Mouse (Mus musculus): ENCODE measurements around the gene Olfr1280. TPM values are rescaled to one million over a fixed set of nuclear protein-coding genes. Genes with fewer than 3 reads are reported as not detected.
"Not testable (repeated sequence)": the region's sequence is repeated elsewhere in the genome, so short reads cannot be mapped to it uniquely, and the experiment has no call there.

Gene Olfr1280
- not detected in 2 replicates for polyA plus RNA-seq (2015; fragmentation: Nextera tagmentation; extraction: Ambion mirVana)

GRCm38 (mm10) chr2:111313717-111314116, at the start of gene Olfr1280:
Gene Olfr1280, plus strand, starts transcription at chr2:111314017.
- no peak for ATAC-seq (ENCODE audit: insufficient read depth, low FRiP score, low read depth)
- Histone ChIP-seq H3K4me1 (no peaks in the 10 kb centered on the region), H3K4me2 (no peak within 1 kb of the TSS), H3K27ac (no peak within 1 kb of the TSS), H3K36me3 (no peaks in the 10 kb centered on the region), H3K9me3 (no peaks in the 10 kb centered on the region), H3K27me3 (replicated peaks) (no peaks in the 10 kb centered on the region), H3K9ac (no peak within 1 kb of the TSS), H3K4me3 (replicated peaks) (no peak within 1 kb of the TSS)

GRCm38 (mm10) chr2:111274006-111274405, 39.8 kb upstream of the Olfr1280 start, which contains the start of gene Olfr1277:
Gene Olfr1277, minus strand, starts transcription at chr2:111274106.
- Histone ChIP-seq H3K9me3 (no peaks in the 10 kb centered on the region), H3K4me2 (no peak within 1 kb of the TSS), H3K27me3 (replicated peaks) (no peaks in the 10 kb centered on the region), H3K4me1 (no peaks in the 10 kb centered on the region), H3K4me3 (replicated peaks) (no peak within 1 kb of the TSS), H3K36me3 (no peaks in the 10 kb centered on the region), H3K27ac (no peak within 1 kb of the TSS), H3K9ac (no peak within 1 kb of the TSS)
- ATAC-seq (ENCODE audit: insufficient read depth, low FRiP score, low read depth): no peak
- whole genome bisulfite sequencing: 81% methylated on average over 2 of the region's 2 CpGs

GRCm38 (mm10) chr2:111289836-111290235, 24.0 kb upstream of the Olfr1280 start, which contains the start of gene Olfr1278:
Gene Olfr1278, plus strand, starts transcription at chr2:111290136.
- no peaks in the 10 kb centered on the region for H3K9me3 ChIP-seq
- no peak for ATAC-seq (ENCODE audit: insufficient read depth, low FRiP score, low read depth)
- no peak within 1 kb of the TSS for H3K27ac ChIP-seq
- H3K36me3 ChIP-seq: no peaks in the 10 kb centered on the region
- no peaks in the 10 kb centered on the region for H3K27me3 ChIP-seq (replicated peaks)
- H3K4me1 ChIP-seq: no peaks in the 10 kb centered on the region
- no peak within 1 kb of the TSS for H3K4me2 ChIP-seq
- H3K9ac ChIP-seq: no peak within 1 kb of the TSS
- no peak within 1 kb of the TSS for H3K4me3 ChIP-seq (replicated peaks)

GRCm38 (mm10) chr2:111298541-111298940, 15.3 kb upstream of the Olfr1280 start:
- Histone ChIP-seq H3K36me3 (no peaks in the 10 kb centered on the region), H3K27me3 (replicated peaks) (no peaks in the 10 kb centered on the region), H3K4me3 (replicated peaks) (no peak overlapping the region), H3K9me3 (no peaks in the 10 kb centered on the region), H3K27ac (no peak overlapping the region), H3K9ac (no peak overlapping the region), H3K4me1 (no peaks in the 10 kb centered on the region), H3K4me2 (no peak overlapping the region)
- ATAC-seq (ENCODE audit: insufficient read depth, low FRiP score, low read depth): no peak

GRCm38 (mm10) chr2:111300374-111300773, 13.4 kb upstream of the Olfr1280 start, which contains the start of gene Olfr1279:
Gene Olfr1279, plus strand, starts transcription at chr2:111300635.
- no peak within 1 kb of the TSS for H3K9ac ChIP-seq
- no peak within 1 kb of the TSS for H3K4me3 ChIP-seq (replicated peaks)
- H3K4me2 ChIP-seq: no peak within 1 kb of the TSS
- H3K4me1 ChIP-seq: no peaks in the 10 kb centered on the region
- no peaks in the 10 kb centered on the region for H3K9me3 ChIP-seq
- H3K36me3 ChIP-seq: no peaks in the 10 kb centered on the region
- no peak within 1 kb of the TSS for H3K27ac ChIP-seq
- no peak for ATAC-seq (ENCODE audit: insufficient read depth, low FRiP score, low read depth)
- no peaks in the 10 kb centered on the region for H3K27me3 ChIP-seq (replicated peaks)

GRCm38 (mm10) chr2:111326220-111326619, 12.4 kb downstream of the Olfr1280 start, which contains the start of gene Olfr1281:
Gene Olfr1281, plus strand, starts transcription at chr2:111326520.
- no peaks in the 10 kb centered on the region for H3K9me3 ChIP-seq
- no peak within 1 kb of the TSS for H3K9ac ChIP-seq
- no peak within 1 kb of the TSS for H3K4me3 ChIP-seq (replicated peaks)
- 68% methylated on average over 2 of the region's 2 CpGs for WGBS
- H3K4me1 ChIP-seq: no peaks in the 10 kb centered on the region
- H3K4me2 ChIP-seq: no peak within 1 kb of the TSS
- no peaks in the 10 kb centered on the region for H3K27me3 ChIP-seq (replicated peaks)
- no peaks in the 10 kb centered on the region for H3K36me3 ChIP-seq
- no peak within 1 kb of the TSS for H3K27ac ChIP-seq
- ATAC-seq (ENCODE audit: insufficient read depth, low FRiP score, low read depth): no peak

GRCm38 (mm10) chr2:111333721-111334120, 19.9 kb downstream of the Olfr1280 start:
- H3K4me1 ChIP-seq; H3K4me3 ChIP-seq (replicated peaks); ATAC-seq (ENCODE audit: insufficient read depth, low FRiP score, low read depth); H3K27me3 ChIP-seq (replicated peaks); H3K4me2 ChIP-seq; H3K9ac ChIP-seq; H3K27ac ChIP-seq; H3K9me3 ChIP-seq; H3K36me3 ChIP-seq: not testable (repeated sequence)
- WGBS: 80% methylated on average over 5 of the region's 5 CpGs

- H3K27me3 ChIP-seq (replicated peaks): no peaks in the 10 kb centered on the region
- H3K9me3 ChIP-seq: no peaks in the 10 kb centered on the region
- 66% methylated on average over 2 of the region's 2 CpGs for WGBS
- no peak within 1 kb of the TSS for H3K9ac ChIP-seq
- ATAC-seq (ENCODE audit: insufficient read depth, low FRiP score, low read depth): no peak
- no peak within 1 kb of the TSS for H3K4me2 ChIP-seq
- H3K36me3 ChIP-seq: no peaks in the 10 kb centered on the region
- H3K27ac ChIP-seq: no peak within 1 kb of the TSS
- H3K4me1 ChIP-seq: no peaks in the 10 kb centered on the region
- no peak within 1 kb of the TSS for H3K4me3 ChIP-seq (replicated peaks)
These were observed 22.2 kb downstream of the Olfr1280 start, which contains the start of gene Olfr1282 for GRCm38 (mm10) chr2:111335976-111336375. Gene Olfr1282, minus strand, starts transcription at chr2:111336076.

GRCm38 (mm10) chr2:111366490-111366889, 52.7 kb downstream of the Olfr1280 start, which contains the start of gene Olfr1283:
Gene Olfr1283, plus strand, starts transcription at chr2:111366790.
- no peak within 1 kb of the TSS for H3K27ac ChIP-seq
- 71% methylated on average over 2 of the region's 2 CpGs for WGBS
- H3K4me2 ChIP-seq: no peak within 1 kb of the TSS
- H3K36me3 ChIP-seq: no peaks in the 10 kb centered on the region
- H3K4me1 ChIP-seq: no peaks in the 10 kb centered on the region
- H3K4me3 ChIP-seq (replicated peaks): no peak within 1 kb of the TSS
- H3K9me3 ChIP-seq: no peaks in the 10 kb centered on the region
- H3K9ac ChIP-seq: no peak within 1 kb of the TSS
- no peak for ATAC-seq (ENCODE audit: insufficient read depth, low FRiP score, low read depth)
- no peaks in the 10 kb centered on the region for H3K27me3 ChIP-seq (replicated peaks)

- Histone ChIP-seq H3K9me3 (no peaks in the 10 kb centered on the region), H3K27me3 (replicated peaks) (no peaks in the 10 kb centered on the region), H3K4me1 (no peaks in the 10 kb centered on the region), H3K27ac (no peak within 1 kb of the TSS), H3K9ac (no peak within 1 kb of the TSS), H3K36me3 (no peaks in the 10 kb centered on the region), H3K4me3 (replicated peaks) (no peak within 1 kb of the TSS), H3K4me2 (no peak within 1 kb of the TSS)
- WGBS: 78% methylated on average over 1 of the region's 1 CpGs
- no peak for ATAC-seq (ENCODE audit: insufficient read depth, low FRiP score, low read depth)
These were observed 61.4 kb downstream of the Olfr1280 start, which contains the start of gene Olfr1284 for GRCm38 (mm10) chr2:111375222-111375621. Gene Olfr1284, plus strand, starts transcription at chr2:111375522.

Other genes starting within 250 kb of the Olfr1280 start
- gene Gm13941, start 208.0 kb upstream of the Olfr1280 start, polyA plus RNA-seq (2015; fragmentation: Nextera tagmentation; extraction: Ambion mirVana): not detected in 2 replicates
- not detected in 2 replicates for gene Gm15130, start 161.1 kb upstream of the Olfr1280 start, polyA plus RNA-seq (2015; fragmentation: Nextera tagmentation; extraction: Ambion mirVana)
- not detected in 2 replicates for gene 4930430A15Rik, start 84.4 kb upstream of the Olfr1280 start, polyA plus RNA-seq (2015; fragmentation: Nextera tagmentation; extraction: Ambion mirVana)
- gene Olfr1275, start 78.7 kb upstream of the Olfr1280 start, polyA plus RNA-seq (2015; fragmentation: Nextera tagmentation; extraction: Ambion mirVana): not detected in 2 replicates
- gene Olfr1276, start 59.5 kb upstream of the Olfr1280 start, polyA plus RNA-seq (2015; fragmentation: Nextera tagmentation; extraction: Ambion mirVana): not detected in 2 replicates
- not detected in 2 replicates for gene Olfr1277, start 39.9 kb upstream of the Olfr1280 start, polyA plus RNA-seq (2015; fragmentation: Nextera tagmentation; extraction: Ambion mirVana)
- not detected in 2 replicates for gene Olfr1278, start 23.9 kb upstream of the Olfr1280 start, polyA plus RNA-seq (2015; fragmentation: Nextera tagmentation; extraction: Ambion mirVana)
- not detected in 2 replicates for gene Olfr1279, start 13.4 kb upstream of the Olfr1280 start, polyA plus RNA-seq (2015; fragmentation: Nextera tagmentation; extraction: Ambion mirVana)
- not detected in 2 replicates for gene Olfr1281, start 12.5 kb downstream of the Olfr1280 start, polyA plus RNA-seq (2015; fragmentation: Nextera tagmentation; extraction: Ambion mirVana)
- not detected in 2 replicates for gene Olfr1282, start 22.1 kb downstream of the Olfr1280 start, polyA plus RNA-seq (2015; fragmentation: Nextera tagmentation; extraction: Ambion mirVana)
- gene Olfr1283, start 52.8 kb downstream of the Olfr1280 start, polyA plus RNA-seq (2015; fragmentation: Nextera tagmentation; extraction: Ambion mirVana): not detected in 2 replicates
- not detected in 2 replicates for gene Olfr1284, start 61.5 kb downstream of the Olfr1280 start, polyA plus RNA-seq (2015; fragmentation: Nextera tagmentation; extraction: Ambion mirVana)
- gene Olfr1286, start 109.1 kb downstream of the Olfr1280 start, polyA plus RNA-seq (2015; fragmentation: Nextera tagmentation; extraction: Ambion mirVana): not detected in 2 replicates
- not detected in 2 replicates for gene Olfr1287, start 135.1 kb downstream of the Olfr1280 start, polyA plus RNA-seq (2015; fragmentation: Nextera tagmentation; extraction: Ambion mirVana)
- gene Olfr1288, start 160.1 kb downstream of the Olfr1280 start, polyA plus RNA-seq (2015; fragmentation: Nextera tagmentation; extraction: Ambion mirVana): not detected in 2 replicates
- not detected in 2 replicates for gene Olfr1289, start 166.8 kb downstream of the Olfr1280 start, polyA plus RNA-seq (2015; fragmentation: Nextera tagmentation; extraction: Ambion mirVana)
- not detected in 2 replicates for gene Olfr1290, start 179.8 kb downstream of the Olfr1280 start, polyA plus RNA-seq (2015; fragmentation: Nextera tagmentation; extraction: Ambion mirVana)
- not detected in 2 replicates for gene Olfr1291-ps1, start 183.2 kb downstream of the Olfr1280 start, polyA plus RNA-seq (2015; fragmentation: Nextera tagmentation; extraction: Ambion mirVana)
- not detected in 2 replicates for gene Olfr1293-ps, start 211.2 kb downstream of the Olfr1280 start, polyA plus RNA-seq (2015; fragmentation: Nextera tagmentation; extraction: Ambion mirVana)
- not detected in 2 replicates for gene Olfr1294, start 226.3 kb downstream of the Olfr1280 start, polyA plus RNA-seq (2015; fragmentation: Nextera tagmentation; extraction: Ambion mirVana)